Mouse (Mus musculus): Measurements from ENCODE around the gene Atxn2l.

DNA sequence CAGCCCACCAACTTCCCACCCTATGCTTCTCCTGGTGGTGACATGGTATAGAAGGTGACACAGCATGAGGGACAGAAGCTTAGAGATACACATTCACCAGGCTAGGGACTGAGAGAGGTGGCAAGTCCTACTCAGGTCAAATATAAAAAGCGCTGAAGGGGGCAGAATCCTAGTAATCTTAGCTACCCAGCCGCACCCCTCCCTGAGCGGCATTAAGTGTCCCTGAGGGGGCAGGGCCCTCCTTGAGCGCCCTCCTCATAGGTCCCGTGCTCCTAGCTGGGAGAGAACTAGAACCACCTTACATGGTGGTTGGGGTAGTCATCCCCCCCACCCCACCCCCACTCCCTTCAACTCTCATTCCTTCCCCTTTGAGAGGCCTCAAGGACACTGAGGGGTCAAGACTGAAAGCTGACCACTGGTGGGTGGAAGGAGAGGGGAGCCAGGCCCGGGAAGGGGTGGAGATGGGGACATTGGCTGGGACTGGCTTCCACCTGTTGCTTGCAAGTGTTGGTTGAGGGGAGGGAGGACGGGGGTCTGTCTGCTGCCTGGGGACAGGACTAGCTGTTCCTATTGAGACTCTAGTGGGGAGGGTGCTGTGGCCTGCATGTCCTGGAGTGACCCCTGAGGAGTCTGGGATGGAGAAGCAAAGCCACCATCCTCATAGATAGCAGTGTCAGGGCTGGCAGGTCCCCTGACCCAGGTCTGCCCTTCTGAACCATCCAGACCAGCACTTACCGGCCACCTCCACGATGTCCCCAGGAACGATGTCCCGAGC lies 44.2 kb downstream of the Atxn2l start:
- TF ChIP-seq POLR2A (IDR thresholded peaks at IDR 0.05; ENCODE audit: low read depth, low read length) (no peak), CTCF (IDR thresholded peaks at IDR 0.05; ENCODE audit: extremely low read depth, insufficient read depth, insufficient read length, insufficient replicate concordance) (no peak)

Data from spleen, adult 2 months (tissue).